Mouse (Mus musculus) effector memory CD4-positive, alpha-beta T cell, adult 5 months (primary cell): ENCODE results near the gene Plbd2. TPM values are rescaled to one million over a fixed set of nuclear protein-coding genes. Genes with fewer than 3 reads are reported as not detected.

ENCODE experiments used
- polyA plus RNA-seq: library from polyadenylated mRNA; unstranded; fragments of 100-300 nt; shearing (Covaris generic); gene quantifications from one replicate; pipeline ENCODE4 v1.2.1, GENCODE M21; 2017

The Plbd2 gene
- polyA plus RNA-seq: 19.7 TPM

GRCm38 (mm10) chr5:120503144-120503795, at the start of gene Plbd2:
TSS of gene Plbd2 (minus strand) at chr5:120503625.

GRCm38 (mm10) chr5:120510982-120511642, 7.7 kb upstream of the Plbd2 start, which contains the start of gene Slc8b1:
TSS of gene Slc8b1 (plus strand) at chr5:120511168.

GRCm38 (mm10) chr5:120476296-120476695, 27.1 kb downstream of the Plbd2 start, which contains the start of gene Sds:
TSS of gene Sds (plus strand) at chr5:120476526.

DNA sequence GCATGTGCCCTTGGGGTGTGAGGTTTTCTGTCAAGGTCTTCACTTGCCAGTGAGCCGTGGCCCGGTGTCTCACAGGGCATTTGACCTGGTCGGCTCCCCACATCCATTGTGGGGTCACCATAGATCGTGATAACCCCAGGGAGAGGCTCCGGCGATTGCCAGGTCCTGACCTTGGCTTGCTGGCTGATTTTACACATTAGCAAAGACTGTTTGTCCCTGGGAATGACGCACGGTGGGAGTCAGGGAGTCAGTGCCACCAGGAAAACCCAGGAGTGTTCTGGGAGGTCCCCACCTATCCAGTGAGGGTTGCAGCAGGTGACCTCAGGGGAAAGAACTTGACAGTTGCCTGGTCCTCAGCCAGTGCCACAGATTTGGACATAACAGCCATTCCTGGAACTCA, 30.7 kb downstream of the Plbd2 start, which contains the start of gene Sdsl:
TSS of gene Sdsl (minus strand) at position 41 of the 400 bp plus-strand sequence.

Other genes with a start within 250 kb of the Plbd2 start
- 0.14 TPM for gene Lhx5, start 71.9 kb downstream of the Plbd2 start, polyA plus RNA-seq
- not detected for gene Sdsl, start 30.8 kb downstream of the Plbd2 start, polyA plus RNA-seq
- not detected for gene Sds, start 27.1 kb downstream of the Plbd2 start, polyA plus RNA-seq
- 9.5 TPM for gene Slc8b1, start 7.5 kb upstream of the Plbd2 start, polyA plus RNA-seq
- gene Tpcn1, start 85.0 kb upstream of the Plbd2 start, polyA plus RNA-seq: 4.1 TPM
- 0.35 TPM for gene Iqcd, start 85.4 kb upstream of the Plbd2 start, polyA plus RNA-seq
- 3.3 TPM for gene Rita1, start 109.0 kb upstream of the Plbd2 start, polyA plus RNA-seq
- gene Ddx54, start 109.1 kb upstream of the Plbd2 start, polyA plus RNA-seq: 75.4 TPM
- gene Cfap73, start 130.6 kb upstream of the Plbd2 start, polyA plus RNA-seq: not detected
- gene Rasal1, start 145.2 kb upstream of the Plbd2 start, polyA plus RNA-seq: 9.0 TPM
- gene Dtx1, start 208.3 kb upstream of the Plbd2 start, polyA plus RNA-seq: 243 TPM
- gene Oas2, start 246.2 kb upstream of the Plbd2 start, polyA plus RNA-seq: 0.76 TPM